Mouse (Mus musculus): Measurements from ENCODE around the gene Pde7b. TPM values are rescaled to one million over a fixed set of nuclear protein-coding genes. Genes with fewer than 3 reads are reported as not detected.
A peak's percentile ranks its signal among the peaks of the same experiment; 100 is the strongest.

Pde7b gene
- polyA plus RNA-seq, 1 experiment from 2014 or later: 2.3 TPM

DNA sequence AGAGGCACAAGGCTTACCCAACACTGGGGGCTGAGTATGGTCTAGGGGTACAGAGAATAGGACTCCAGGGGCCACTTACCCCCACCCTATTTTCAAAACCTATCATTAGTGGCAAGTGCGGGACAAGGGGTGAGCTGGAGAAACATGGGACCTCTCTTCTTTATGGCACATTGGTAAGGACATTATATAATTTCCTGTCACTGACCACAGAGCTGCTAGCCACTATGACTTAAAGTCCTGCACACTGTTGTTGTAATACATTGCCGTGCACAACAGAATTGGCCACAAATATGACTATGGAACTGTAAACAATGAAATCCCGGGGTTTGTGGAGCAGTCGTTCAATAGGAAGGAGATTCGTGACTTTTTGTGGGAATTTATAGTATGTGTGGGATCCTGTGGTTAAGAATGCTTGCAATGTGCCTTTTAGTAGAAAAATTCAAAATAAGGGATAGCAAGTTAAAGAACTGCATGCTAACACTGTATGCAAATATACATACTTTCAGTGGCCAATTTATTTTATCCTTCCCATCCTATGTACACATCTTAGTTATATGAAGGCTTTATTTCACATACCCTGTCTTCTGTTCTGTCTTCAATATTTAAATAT is 25.9 kb upstream of the Pde7b start:
- ATAC-seq: no peak
- H3K9me3 ChIP-seq (replicated peaks; ENCODE audit: control insufficient read depth, low read length, poor library complexity, severe bottlenecking): no peaks in the 10 kb centered on the region
- H3K27ac ChIP-seq (ENCODE audit: low read length): no peak overlapping the region
- no peak overlapping the region for H3K9ac ChIP-seq (ENCODE audit: low read depth, low read length)
- no peak overlapping the region for H3K4me2 ChIP-seq (ENCODE audit: low read length)
- H3K4me3 ChIP-seq (ENCODE audit: low read depth, low read length): no peak overlapping the region
- no peaks in the 10 kb centered on the region for H3K36me3 ChIP-seq (ENCODE audit: control insufficient read depth, insufficient read depth, low read length)
- no peaks in the 10 kb centered on the region for H3K27me3 ChIP-seq (ENCODE audit: control insufficient read depth, insufficient read depth, low read depth, low read length)
- WGBS: 91% methylated on average over 5 of the region's 5 CpGs
- no peaks in the 10 kb centered on the region for H3K4me1 ChIP-seq (ENCODE audit: control insufficient read depth, insufficient read depth, low read length)

DNA sequence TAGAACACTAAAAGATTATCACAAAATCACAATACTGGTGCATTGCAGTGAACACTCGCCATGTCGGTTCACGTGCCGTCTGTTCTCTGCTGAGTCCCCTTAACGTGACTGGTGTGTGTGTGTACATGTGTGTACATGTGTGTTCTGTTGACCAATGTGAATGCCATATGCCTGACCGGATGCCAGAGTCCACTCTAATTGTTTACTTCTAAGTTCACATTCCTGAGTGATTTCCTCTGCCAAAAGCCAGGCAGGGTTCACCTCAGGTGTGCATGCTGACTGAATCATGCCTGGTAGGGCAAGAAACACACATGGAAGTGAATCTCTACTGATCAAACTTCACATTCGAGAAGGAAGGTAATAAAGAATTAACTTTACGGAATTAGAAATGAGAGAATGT is 24.1 kb upstream of the Pde7b start:
- Histone ChIP-seq H3K4me2 (ENCODE audit: low read length) (no peak overlapping the region), H3K27me3 (ENCODE audit: control insufficient read depth, insufficient read depth, low read depth, low read length) (no peaks in the 10 kb centered on the region), H3K27ac (ENCODE audit: low read length) (no peak overlapping the region), H3K36me3 (ENCODE audit: control insufficient read depth, insufficient read depth, low read length) (no peaks in the 10 kb centered on the region), H3K4me1 (ENCODE audit: control insufficient read depth, insufficient read depth, low read length) (no peaks in the 10 kb centered on the region), H3K9ac (ENCODE audit: low read depth, low read length) (no peak overlapping the region), H3K9me3 (replicated peaks; ENCODE audit: control insufficient read depth, low read length, poor library complexity, severe bottlenecking) (no peaks in the 10 kb centered on the region), H3K4me3 (ENCODE audit: low read depth, low read length) (no peak overlapping the region)
- ATAC-seq: no peak
- 97% methylated on average over 8 of the region's 8 CpGs for WGBS

DNA sequence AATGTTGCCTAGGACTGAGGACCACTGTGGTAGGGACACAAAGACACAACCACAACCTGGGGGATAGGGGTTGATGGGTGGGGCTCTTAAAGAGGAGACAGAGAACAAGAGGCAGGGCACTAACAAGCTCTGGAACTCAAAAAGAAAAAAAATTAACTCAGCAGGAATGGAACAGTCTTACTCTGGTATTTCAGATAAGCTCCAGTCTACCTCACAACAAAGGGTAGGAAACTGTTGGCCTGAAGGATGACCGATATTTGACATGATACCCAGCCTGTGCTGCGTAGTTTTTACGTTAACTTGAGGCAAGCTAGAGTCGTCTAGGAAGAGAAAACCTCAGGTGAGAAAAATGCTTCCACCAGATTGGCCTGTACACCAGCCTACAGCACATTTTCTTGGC is 22.4 kb upstream of the Pde7b start:
- WGBS: 95% methylated on average over 4 of the region's 4 CpGs
- no peak overlapping the region for H3K4me3 ChIP-seq (ENCODE audit: low read depth, low read length)
- H3K36me3 ChIP-seq (ENCODE audit: control insufficient read depth, insufficient read depth, low read length): no peaks in the 10 kb centered on the region
- no peak for ATAC-seq
- no peaks in the 10 kb centered on the region for H3K9me3 ChIP-seq (replicated peaks; ENCODE audit: control insufficient read depth, low read length, poor library complexity, severe bottlenecking)
- H3K27ac ChIP-seq (ENCODE audit: low read length): no peak overlapping the region
- no peak overlapping the region for H3K9ac ChIP-seq (ENCODE audit: low read depth, low read length)
- H3K27me3 ChIP-seq (ENCODE audit: control insufficient read depth, insufficient read depth, low read depth, low read length): no peaks in the 10 kb centered on the region
- no peak overlapping the region for H3K4me2 ChIP-seq (ENCODE audit: low read length)
- H3K4me1 ChIP-seq (ENCODE audit: control insufficient read depth, insufficient read depth, low read length): no peaks in the 10 kb centered on the region

GRCm38 (mm10) chr10:20739801-20740200 is 14.9 kb upstream of the Pde7b start:
- H3K9ac ChIP-seq (ENCODE audit: low read depth, low read length): no peak overlapping the region
- H3K36me3 ChIP-seq (ENCODE audit: control insufficient read depth, insufficient read depth, low read length): no peaks in the 10 kb centered on the region
- ATAC-seq: no peak
- H3K4me3 ChIP-seq (ENCODE audit: low read depth, low read length): no peak overlapping the region
- no peaks in the 10 kb centered on the region for H3K27me3 ChIP-seq (ENCODE audit: control insufficient read depth, insufficient read depth, low read depth, low read length)
- H3K27ac ChIP-seq (ENCODE audit: low read length): no peak overlapping the region
- no peak overlapping the region for H3K4me2 ChIP-seq (ENCODE audit: low read length)
- no peaks in the 10 kb centered on the region for H3K4me1 ChIP-seq (ENCODE audit: control insufficient read depth, insufficient read depth, low read length)
- H3K9me3 ChIP-seq (replicated peaks; ENCODE audit: control insufficient read depth, low read length, poor library complexity, severe bottlenecking): no peaks in the 10 kb centered on the region
- 85% methylated on average over 3 of the region's 3 CpGs for WGBS

GRCm38 (mm10) chr10:20737146-20737545 is 12.3 kb upstream of the Pde7b start:
- Histone ChIP-seq H3K27ac (ENCODE audit: low read length) (no peak overlapping the region), H3K9me3 (replicated peaks; ENCODE audit: control insufficient read depth, low read length, poor library complexity, severe bottlenecking) (no peaks in the 10 kb centered on the region), H3K9ac (ENCODE audit: low read depth, low read length) (no peak overlapping the region), H3K4me1 (ENCODE audit: control insufficient read depth, insufficient read depth, low read length) (peaks cover 3% of the 10 kb centered on the region; the same call in 1 of the 2 replicates), H3K4me3 (ENCODE audit: low read depth, low read length) (no peak overlapping the region), H3K27me3 (ENCODE audit: control insufficient read depth, insufficient read depth, low read depth, low read length) (no peaks in the 10 kb centered on the region), H3K36me3 (ENCODE audit: control insufficient read depth, insufficient read depth, low read length) (no peaks in the 10 kb centered on the region), H3K4me2 (ENCODE audit: low read length) (no peak overlapping the region)
- peak; percentile 43; the same call in 1 of the 2 replicates for ATAC-seq
- WGBS: 38% methylated on average over 4 of the region's 4 CpGs

DNA sequence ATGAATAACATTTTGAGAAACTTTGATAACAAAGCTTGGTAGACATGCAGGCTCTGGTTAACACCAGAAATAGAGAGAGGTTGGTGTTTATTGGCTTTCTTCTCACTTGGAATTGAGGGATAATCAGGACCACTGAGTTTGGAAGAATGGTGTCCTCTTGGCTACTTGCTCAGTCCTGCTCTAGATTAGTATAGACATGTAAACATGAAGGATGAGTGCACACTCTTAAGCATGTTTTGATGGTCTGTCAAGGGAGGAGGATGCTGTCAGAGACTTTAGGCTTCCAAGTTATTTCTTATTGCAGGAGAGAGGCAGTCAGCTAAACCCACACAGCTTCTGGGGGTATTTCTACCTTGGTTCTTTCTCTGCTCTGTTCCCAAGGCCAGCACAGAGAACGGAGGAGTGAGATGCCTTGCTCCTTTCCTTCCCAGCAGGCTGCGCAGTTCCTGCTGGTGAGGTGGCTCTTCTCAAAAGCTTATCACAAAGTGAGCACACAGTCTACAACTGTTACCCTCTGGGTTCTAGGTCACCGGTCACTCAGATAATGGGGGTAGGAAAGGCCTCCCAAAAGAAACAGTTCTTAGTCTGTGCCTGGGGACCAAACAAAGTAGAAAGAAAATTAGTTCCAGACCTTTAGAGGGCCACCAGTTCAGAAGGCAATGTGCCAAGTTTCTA is 11.0 kb upstream of the Pde7b start:
- ATAC-seq: no peak
- Histone ChIP-seq H3K4me3 (ENCODE audit: low read depth, low read length) (no peak overlapping the region), H3K9ac (ENCODE audit: low read depth, low read length) (no peak overlapping the region), H3K27ac (ENCODE audit: low read length) (no peak overlapping the region), H3K9me3 (replicated peaks; ENCODE audit: control insufficient read depth, low read length, poor library complexity, severe bottlenecking) (no peaks in the 10 kb centered on the region), H3K4me2 (ENCODE audit: low read length) (no peak overlapping the region), H3K36me3 (ENCODE audit: control insufficient read depth, insufficient read depth, low read length) (no peaks in the 10 kb centered on the region), H3K4me1 (ENCODE audit: control insufficient read depth, insufficient read depth, low read length) (peaks cover 6% of the 10 kb centered on the region; the same call in 1 of the 2 replicates), H3K27me3 (ENCODE audit: control insufficient read depth, insufficient read depth, low read depth, low read length) (no peaks in the 10 kb centered on the region)
- WGBS: 86% methylated on average over 3 of the region's 3 CpGs

DNA sequence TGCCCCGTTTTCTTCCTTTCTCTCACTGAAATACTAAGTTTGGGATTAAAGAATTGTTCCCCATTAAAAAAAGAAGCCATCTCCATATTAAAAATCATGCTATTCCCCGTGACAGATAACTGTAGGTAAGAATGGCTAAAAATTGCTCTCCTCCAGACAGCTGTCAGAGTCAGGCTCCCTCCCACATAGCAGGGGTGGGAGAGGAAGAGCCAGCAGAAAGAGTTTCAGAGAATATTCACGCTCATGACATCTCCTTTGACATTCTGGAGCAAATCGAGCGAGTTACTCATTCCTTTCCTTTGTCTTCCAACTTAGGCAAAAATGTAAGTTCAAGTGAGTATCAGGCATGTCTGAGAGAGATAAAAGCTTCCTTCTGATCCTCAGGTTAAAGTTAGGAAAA is 8.7 kb upstream of the Pde7b start:
- no peak for ATAC-seq
- WGBS: 73% methylated on average over 5 of the region's 5 CpGs
- Histone ChIP-seq H3K27me3 (ENCODE audit: control insufficient read depth, insufficient read depth, low read depth, low read length) (no peaks in the 10 kb centered on the region), H3K4me2 (ENCODE audit: low read length) (no peak overlapping the region), H3K27ac (ENCODE audit: low read length) (no peak overlapping the region), H3K4me1 (ENCODE audit: control insufficient read depth, insufficient read depth, low read length) (peaks cover 6% of the 10 kb centered on the region; the same call in 1 of the 2 replicates), H3K9ac (ENCODE audit: low read depth, low read length) (no peak overlapping the region), H3K4me3 (ENCODE audit: low read depth, low read length) (no peak overlapping the region), H3K36me3 (ENCODE audit: control insufficient read depth, insufficient read depth, low read length) (no peaks in the 10 kb centered on the region), H3K9me3 (replicated peaks; ENCODE audit: control insufficient read depth, low read length, poor library complexity, severe bottlenecking) (no peaks in the 10 kb centered on the region)

GRCm38 (mm10) chr10:20732180-20732579 is 7.3 kb upstream of the Pde7b start:
- Histone ChIP-seq H3K4me1 (ENCODE audit: control insufficient read depth, insufficient read depth, low read length) (peaks cover 6% of the 10 kb centered on the region; the same call in 1 of the 2 replicates), H3K9ac (ENCODE audit: low read depth, low read length) (no peak overlapping the region), H3K27me3 (ENCODE audit: control insufficient read depth, insufficient read depth, low read depth, low read length) (no peaks in the 10 kb centered on the region), H3K27ac (ENCODE audit: low read length) (no peak overlapping the region; the same call in 1 of the 2 replicates), H3K4me3 (ENCODE audit: low read depth, low read length) (no peak overlapping the region), H3K9me3 (replicated peaks; ENCODE audit: control insufficient read depth, low read length, poor library complexity, severe bottlenecking) (no peaks in the 10 kb centered on the region), H3K4me2 (ENCODE audit: low read length) (no peak overlapping the region), H3K36me3 (ENCODE audit: control insufficient read depth, insufficient read depth, low read length) (no peaks in the 10 kb centered on the region)
- ATAC-seq: peak; percentile 66; the same call in 1 of the 2 replicates
- WGBS: 17% methylated on average over 2 of the region's 2 CpGs

DNA sequence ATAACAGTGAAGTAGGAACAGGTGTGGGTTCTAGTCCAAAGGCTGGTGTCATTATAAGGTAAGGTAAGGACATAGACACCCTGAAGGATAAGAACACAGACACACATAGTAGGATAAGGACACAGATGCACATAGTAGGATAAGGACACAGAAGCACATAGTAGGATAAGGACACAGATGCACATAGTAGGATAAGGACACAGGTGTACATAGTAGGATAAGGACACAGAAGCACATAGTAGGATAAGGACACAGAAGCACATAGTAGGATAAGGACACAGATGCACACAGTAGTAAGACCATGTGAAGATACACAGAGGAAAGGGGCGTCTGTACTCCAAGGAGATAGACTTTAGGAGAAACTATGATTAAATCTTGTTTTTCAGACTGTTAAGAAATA is 5.2 kb upstream of the Pde7b start:
- H3K4me3 ChIP-seq (ENCODE audit: low read depth, low read length): no peak overlapping the region
- ATAC-seq: no peak
- peaks cover 10% of the 10 kb centered on the region for H3K4me1 ChIP-seq (ENCODE audit: control insufficient read depth, insufficient read depth, low read length)
- no peaks in the 10 kb centered on the region for H3K36me3 ChIP-seq (ENCODE audit: control insufficient read depth, insufficient read depth, low read length)
- H3K9me3 ChIP-seq (replicated peaks; ENCODE audit: control insufficient read depth, low read length, poor library complexity, severe bottlenecking): no peaks in the 10 kb centered on the region
- H3K27ac ChIP-seq (ENCODE audit: low read length): no peak overlapping the region
- 84% methylated on average over 1 of the region's 1 CpGs for WGBS
- no peaks in the 10 kb centered on the region for H3K27me3 ChIP-seq (ENCODE audit: control insufficient read depth, insufficient read depth, low read depth, low read length)
- H3K9ac ChIP-seq (ENCODE audit: low read depth, low read length): no peak overlapping the region
- H3K4me2 ChIP-seq (ENCODE audit: low read length): no peak overlapping the region

Measured in midbrain, embryonic 16.5 days (tissue).